Mouse (Mus musculus) limb, embryonic 12.5 days (tissue): ENCODE measurements at regions not wholly inside any gene's neighbourhood (a gene's known extent, or its start where the extent isn't known, plus 50 kb on each side); places are given as distances from the start of the nearest gene placed in this dataset.

Source experiments
- ATAC-seq: fragments of 200-750 bp; cut with Nextera tagmentation; 2 replicates; pipeline ENCODE4 v1.8.0; 2017; ENCODE audit warnings: low read depth, moderate TSS enrichment; ENCODE audit not compliant: insufficient number of reproducible peaks, insufficient read depth, low FRiP score, low TSS enrichment
- H3K27ac ChIP-seq: fragments of 300-500 bp; sonication (generic); 2 replicates; pipeline ENCODE4 v1.5.1; 2016; ENCODE audit warnings: mild to moderate bottlenecking, moderate library complexity
- H3K27me3 ChIP-seq: fragments of 300-500 bp; sonication (generic); 2 replicates; pipeline ENCODE4 v1.6.1; 2016; ENCODE audit warnings: mild to moderate bottlenecking, moderate library complexity
- H3K36me3 ChIP-seq: fragments of 300-500 bp; sonication (generic); 2 replicates; pipeline ENCODE4 v1.6.1; 2016; ENCODE audit warnings: mild to moderate bottlenecking, moderate library complexity
- H3K4me1 ChIP-seq: fragments of 300-500 bp; sonication (generic); replicated peaks from 2 replicates; pipeline ENCODE4 v1.6.1; 2016
- H3K4me2 ChIP-seq: fragments of 300-500 bp; sonication (generic); 2 replicates; pipeline ENCODE4 v1.6.1; 2016; ENCODE audit warnings: mild to moderate bottlenecking, moderate library complexity
- H3K4me3 ChIP-seq: fragments of 300-500 bp; sonication (generic); replicated peaks from 2 replicates; pipeline ENCODE4 v1.5.1; 2016; ENCODE audit warnings: mild to moderate bottlenecking
- H3K9ac ChIP-seq: fragments of 300-500 bp; sonication (generic); replicated peaks from 2 replicates; pipeline ENCODE4 v1.6.1; 2016; ENCODE audit warnings: mild to moderate bottlenecking, moderate library complexity
- H3K9me3 ChIP-seq: fragments of 300-500 bp; sonication (generic); 2 replicates; pipeline ENCODE4 v1.6.1; 2016; ENCODE audit warnings: mild to moderate bottlenecking, moderate library complexity
- WGBS: fragments of 180-500 bp; shearing (Covaris S2); methylation state at CpG from one replicate; pipeline ENCODE4 v1.1.7; 2016; 5-methylcytosine and 5-hydroxymethylcytosine counted together

DNA sequence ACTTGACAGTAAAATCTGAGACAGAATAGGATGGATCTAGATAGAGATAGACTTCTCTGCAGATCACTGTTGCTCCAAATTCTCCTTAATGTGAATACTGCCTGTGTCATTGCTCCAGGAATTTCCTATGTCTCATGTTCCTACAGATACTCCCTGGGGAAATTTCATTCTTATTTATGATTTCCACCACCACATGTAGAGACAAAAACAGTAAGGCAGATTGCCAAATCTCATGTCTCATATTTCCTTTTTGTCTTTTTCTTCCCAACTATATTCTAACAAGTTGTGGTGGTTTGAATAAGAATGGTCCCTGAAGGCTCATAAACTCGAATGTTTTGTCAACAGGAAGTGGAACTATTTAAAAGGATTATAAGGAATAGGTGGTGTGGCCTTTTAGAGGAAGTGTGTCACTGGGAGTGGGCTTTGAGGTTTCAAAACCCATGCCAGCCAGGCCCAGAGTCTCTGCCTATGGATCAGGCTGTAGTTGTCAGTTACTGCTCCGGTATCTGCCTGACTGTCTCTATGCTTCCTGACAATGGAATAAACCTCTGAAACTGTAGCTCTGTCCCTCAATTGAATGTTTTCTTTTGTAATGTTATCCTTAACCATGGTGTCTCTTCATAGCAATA, 234.3 kb upstream of the Tet2 start:
- H3K27ac ChIP-seq, result no peak overlapping the region
- no peaks in the 10 kb centered on the region for H3K36me3 ChIP-seq
- H3K27me3 ChIP-seq, result no peaks in the 10 kb centered on the region
- WGBS, result 78% methylated on average over 2 of the region's 2 CpGs
- H3K4me2 ChIP-seq, result no peak overlapping the region
- H3K9me3 ChIP-seq, result no peaks in the 10 kb centered on the region
- no peaks in the 10 kb centered on the region for H3K4me1 ChIP-seq
- no peak for ATAC-seq
- no peak overlapping the region for H3K9ac ChIP-seq
- H3K4me3 ChIP-seq, result no peak overlapping the region

DNA sequence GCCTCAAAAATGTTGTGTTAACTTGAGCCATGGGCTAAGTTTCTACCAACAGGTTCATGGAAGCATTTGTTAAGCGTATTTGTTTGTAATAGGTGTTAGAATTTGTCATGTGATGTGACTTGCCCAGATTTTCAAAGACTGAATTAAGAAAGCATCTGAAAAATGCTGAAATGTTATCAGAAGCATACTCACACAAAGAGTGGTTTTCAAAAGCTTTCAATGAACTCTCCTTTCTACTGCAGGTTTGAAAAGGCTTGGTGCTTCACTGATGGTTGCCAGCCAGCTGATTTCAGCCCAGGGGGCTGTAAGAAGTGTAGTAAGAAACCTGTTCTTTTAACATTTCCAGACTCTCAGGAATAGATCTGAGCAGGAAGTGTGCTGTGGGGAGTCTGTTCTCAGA, 238.1 kb upstream of the Tet2 start:
- Histone ChIP-seq H3K9me3 (no peaks in the 10 kb centered on the region), H3K27ac (no peak overlapping the region), H3K4me2 (no peak overlapping the region), H3K36me3 (no peaks in the 10 kb centered on the region), H3K27me3 (no peaks in the 10 kb centered on the region), H3K4me3 (no peak overlapping the region), H3K9ac (no peak overlapping the region), H3K4me1 (no peaks in the 10 kb centered on the region)
- ATAC-seq, result no peak
- 88% methylated on average over 1 of the region's 1 CpGs for WGBS

- H3K36me3 ChIP-seq, result no peaks in the 10 kb centered on the region
- no peaks in the 10 kb centered on the region for H3K9me3 ChIP-seq
- 89% methylated on average over 2 of the region's 2 CpGs for WGBS
- no peak overlapping the region for H3K4me2 ChIP-seq
- no peaks in the 10 kb centered on the region for H3K4me1 ChIP-seq
- no peaks in the 10 kb centered on the region for H3K27me3 ChIP-seq
- no peak for ATAC-seq
- no peak overlapping the region for H3K27ac ChIP-seq
- no peak overlapping the region for H3K4me3 ChIP-seq
- H3K9ac ChIP-seq, result no peak overlapping the region
Measured at GRCm38 (mm10) chr3:133791361-133791760, 246.4 kb upstream of the Tet2 start.

DNA sequence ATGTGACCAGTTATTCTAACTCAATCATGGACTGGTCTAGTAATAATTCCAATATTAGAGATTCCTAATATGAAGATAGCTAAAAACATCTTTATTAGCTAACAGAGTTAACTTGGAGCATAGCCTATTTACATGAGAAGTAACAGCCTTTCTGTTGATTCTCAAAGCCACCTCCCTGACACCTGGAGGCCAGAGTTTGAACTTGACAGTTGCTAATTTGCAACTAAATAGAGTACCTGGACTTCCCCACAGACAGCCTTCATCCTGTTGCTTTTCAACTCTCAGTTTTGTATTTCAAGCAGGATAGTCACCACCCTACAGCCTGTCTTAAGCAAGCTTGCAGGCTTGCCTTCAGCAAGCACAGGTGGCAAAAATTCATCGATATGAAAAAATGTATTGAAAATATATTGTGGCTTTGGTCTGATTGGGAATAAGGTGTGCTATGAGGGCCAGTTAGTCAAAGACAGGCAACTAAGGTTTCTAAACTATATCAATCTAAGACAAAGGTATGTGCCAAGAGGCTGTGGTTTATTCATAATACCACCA, 264.1 kb upstream of the Tet2 start:
- Histone ChIP-seq H3K9ac (no peak overlapping the region), H3K9me3 (no peaks in the 10 kb centered on the region), H3K4me1 (no peaks in the 10 kb centered on the region), H3K27ac (no peak overlapping the region), H3K4me2 (no peak overlapping the region), H3K4me3 (no peak overlapping the region), H3K27me3 (no peaks in the 10 kb centered on the region), H3K36me3 (no peaks in the 10 kb centered on the region)
- whole genome bisulfite sequencing, result 84% methylated on average over 1 of the region's 1 CpGs
- no peak for ATAC-seq

DNA sequence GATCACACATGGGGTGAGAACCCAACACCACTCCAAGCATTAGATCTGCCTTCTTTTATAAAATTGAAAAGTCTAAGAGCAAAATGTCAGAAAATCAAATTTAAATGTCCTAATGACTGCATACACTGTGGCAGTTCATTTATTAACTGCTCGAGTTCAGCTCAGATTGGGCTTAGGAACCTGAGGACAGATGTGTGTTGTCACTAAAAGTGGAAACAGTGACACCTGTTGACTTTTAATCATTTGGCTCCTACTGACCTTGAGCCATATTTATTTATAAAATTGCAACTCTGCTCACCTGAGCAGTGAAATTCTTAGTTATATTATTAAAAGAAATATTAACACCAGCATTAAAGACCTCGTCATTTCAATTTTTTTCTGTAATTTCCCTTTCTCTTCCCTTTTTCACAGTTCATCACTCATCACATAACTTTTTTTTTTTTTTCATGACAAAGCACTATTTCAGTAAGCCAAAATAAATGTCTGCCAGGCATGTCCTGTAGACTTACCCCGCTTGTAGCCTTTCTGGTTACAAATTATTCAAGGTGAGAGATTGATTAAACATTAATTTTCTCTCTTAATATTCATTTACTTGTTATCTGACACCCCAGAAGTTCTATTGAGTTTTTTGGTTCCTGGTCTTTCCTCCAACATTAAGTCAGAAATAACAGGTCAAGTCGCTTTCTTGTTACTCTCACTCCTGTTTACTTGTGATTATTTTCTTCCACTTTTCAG, 274.2 kb upstream of the Tet2 start:
- 81% methylated on average over 4 of the region's 4 CpGs for WGBS
- no peak overlapping the region for H3K9ac ChIP-seq
- ATAC-seq, result no peak
- H3K36me3 ChIP-seq, result no peaks in the 10 kb centered on the region
- no peak overlapping the region for H3K4me3 ChIP-seq
- no peaks in the 10 kb centered on the region for H3K4me1 ChIP-seq
- no peak overlapping the region for H3K27ac ChIP-seq
- H3K9me3 ChIP-seq, result no peaks in the 10 kb centered on the region
- H3K27me3 ChIP-seq, result no peaks in the 10 kb centered on the region
- no peak overlapping the region for H3K4me2 ChIP-seq

DNA sequence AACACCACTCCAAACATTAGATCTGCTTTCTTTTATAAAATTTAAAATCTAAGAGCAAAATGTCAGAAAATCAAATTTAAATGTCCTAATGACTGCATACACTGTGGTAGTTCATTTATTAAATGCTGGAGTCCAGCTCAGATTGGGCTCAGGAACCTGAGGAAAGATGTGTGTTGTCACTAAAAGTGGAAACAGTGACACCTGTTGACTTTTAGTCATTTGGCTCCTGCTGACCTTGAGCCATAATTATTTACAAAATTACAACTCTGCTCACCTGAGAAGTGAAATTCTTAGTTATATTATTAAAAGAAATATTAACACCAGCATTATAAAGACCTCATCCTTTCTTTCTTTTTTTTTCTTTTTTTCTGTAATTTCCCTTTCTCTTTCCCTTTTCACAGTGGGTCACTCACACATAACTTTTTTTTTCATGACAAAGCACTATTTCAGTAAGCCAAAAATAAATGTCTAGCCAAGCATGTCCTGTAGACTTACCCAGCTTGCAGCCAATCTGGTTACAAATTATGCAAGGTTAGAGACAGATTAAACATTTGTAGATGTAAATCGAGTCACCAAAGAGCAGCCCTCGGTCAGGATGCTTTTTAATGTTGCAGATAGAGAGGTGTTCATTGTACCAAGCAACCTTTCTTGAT, 288.9 kb upstream of the Tet2 start:
- Histone ChIP-seq H3K27me3 (no peaks in the 10 kb centered on the region), H3K9me3 (no peaks in the 10 kb centered on the region), H3K9ac (no peak overlapping the region), H3K4me2 (no peak overlapping the region), H3K36me3 (no peaks in the 10 kb centered on the region), H3K27ac (no peak overlapping the region), H3K4me1 (no peaks in the 10 kb centered on the region), H3K4me3 (no peak overlapping the region)
- no peak for ATAC-seq
- 88% methylated on average over 2 of the region's 2 CpGs for WGBS

- Histone ChIP-seq H3K4me3 (no peak overlapping the region), H3K27me3 (no peaks in the 10 kb centered on the region), H3K4me1 (no peaks in the 10 kb centered on the region), H3K9me3 (no peaks in the 10 kb centered on the region), H3K9ac (no peak overlapping the region), H3K36me3 (no peaks in the 10 kb centered on the region), H3K27ac (no peak overlapping the region), H3K4me2 (no peak overlapping the region)
- no peak for ATAC-seq
- WGBS, result 78% methylated on average over 3 of the region's 3 CpGs
Measured at GRCm38 (mm10) chr3:133834459-133834858, 289.5 kb upstream of the Tet2 start.

DNA sequence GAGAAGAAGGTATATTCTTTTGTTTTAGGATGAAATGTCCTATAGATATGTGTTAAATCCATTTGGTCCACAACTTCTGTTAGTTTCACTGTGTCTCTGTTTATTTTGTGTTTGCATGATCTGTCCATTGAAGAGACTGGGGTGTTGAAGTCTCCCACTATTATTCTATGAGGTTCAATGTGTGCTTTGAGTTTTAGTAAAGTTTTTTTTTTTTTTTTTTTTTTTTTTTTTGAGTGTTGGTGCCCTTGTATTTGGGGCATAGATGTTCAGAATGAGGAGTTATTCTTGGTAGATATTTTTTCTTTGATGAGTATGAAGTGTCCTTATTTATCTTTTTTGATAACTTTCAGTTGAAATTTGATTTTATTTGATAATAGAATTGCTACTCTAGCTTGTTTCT, 301.4 kb upstream of the Tet2 start:
- Histone ChIP-seq H3K27me3 (no peaks in the 10 kb centered on the region), H3K4me2 (no peak overlapping the region), H3K36me3 (no peaks in the 10 kb centered on the region), H3K4me3 (no peak overlapping the region), H3K9me3 (no peaks in the 10 kb centered on the region), H3K27ac (no peak overlapping the region), H3K9ac (no peak overlapping the region), H3K4me1 (no peaks in the 10 kb centered on the region)
- no peak for ATAC-seq

- H3K27me3 ChIP-seq, result no peaks in the 10 kb centered on the region
- H3K9ac ChIP-seq, result no peak overlapping the region
- no peak for ATAC-seq
- no peak overlapping the region for H3K4me3 ChIP-seq
- H3K9me3 ChIP-seq, result no peaks in the 10 kb centered on the region
- peaks cover 14% of the 10 kb centered on the region for H3K4me1 ChIP-seq
- H3K4me2 ChIP-seq, result no peak overlapping the region
- no peak overlapping the region for H3K27ac ChIP-seq
- no peaks in the 10 kb centered on the region for H3K36me3 ChIP-seq
- WGBS, result 89% methylated on average over 2 of the region's 2 CpGs
Measured at GRCm38 (mm10) chr3:133874383-133874782, 329.4 kb upstream of the Tet2 start.

DNA sequence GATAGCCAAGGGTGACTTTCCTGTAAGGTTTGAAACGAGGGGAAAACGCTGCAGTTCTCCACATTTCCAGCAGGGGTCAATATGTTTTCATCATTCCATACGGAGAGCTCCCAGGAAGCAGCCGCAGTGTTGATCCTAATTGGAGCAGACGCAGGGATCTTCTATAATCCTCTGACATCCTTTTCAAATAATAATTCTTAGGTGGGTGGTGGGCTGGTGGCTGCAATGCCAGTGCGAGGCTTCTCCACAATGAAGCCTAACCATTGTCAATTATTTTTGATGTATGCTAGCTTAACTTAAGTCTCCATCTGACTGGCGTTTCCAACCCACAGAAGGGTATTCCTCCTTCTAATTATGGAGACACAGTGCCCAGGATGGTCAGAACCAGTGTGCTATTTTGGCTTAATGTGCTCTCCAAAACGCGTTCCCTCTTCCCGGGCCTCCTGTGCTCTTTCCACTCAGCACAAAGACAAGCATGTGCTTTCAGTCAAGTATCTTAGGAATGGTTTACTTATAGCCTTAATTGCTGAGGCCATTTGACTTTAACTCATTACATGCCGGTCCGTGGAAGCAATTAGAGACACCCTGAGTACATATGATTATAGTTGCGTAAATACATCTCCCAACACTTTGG, 331.6 kb upstream of the Tet2 start:
- no peaks in the 10 kb centered on the region for H3K27me3 ChIP-seq
- H3K9me3 ChIP-seq, result no peaks in the 10 kb centered on the region
- peak overlapping the region; percentile 55 for H3K4me2 ChIP-seq
- no peak overlapping the region for H3K9ac ChIP-seq
- peak; percentile 56 for ATAC-seq
- WGBS, result 5% methylated on average over 13 of the region's 13 CpGs
- H3K4me3 ChIP-seq, result peak overlapping the region; percentile 24
- H3K27ac ChIP-seq, result peak overlapping the region; percentile 67; the same call in 1 of the 2 replicates
- H3K36me3 ChIP-seq, result no peaks in the 10 kb centered on the region
- peaks cover 29% of the 10 kb centered on the region for H3K4me1 ChIP-seq

DNA sequence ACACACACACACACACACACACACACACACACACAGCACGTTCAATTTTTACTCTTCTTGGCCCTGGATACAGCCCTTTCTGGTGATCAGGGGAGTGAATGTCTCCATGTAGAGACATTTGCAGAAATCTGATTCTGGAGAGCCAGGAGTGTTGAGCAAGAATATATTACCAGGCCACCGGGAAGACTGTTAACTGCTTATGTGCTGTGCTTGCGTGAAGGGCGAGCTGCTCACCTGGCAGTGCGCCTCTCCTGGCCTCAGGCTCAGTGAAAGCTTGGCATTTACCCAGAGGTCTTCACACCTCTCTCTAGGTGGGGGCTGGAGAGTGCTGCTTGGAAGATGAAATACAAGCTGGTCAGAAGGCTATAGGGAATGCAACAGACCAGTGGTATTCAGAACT, 332.4 kb upstream of the Tet2 start:
- Histone ChIP-seq H3K4me2 (peak overlapping the region; percentile 55), H3K27me3 (no peaks in the 10 kb centered on the region), H3K27ac (peak overlapping the region; percentile 67), H3K4me1 (peaks cover 29% of the 10 kb centered on the region), H3K36me3 (no peaks in the 10 kb centered on the region), H3K9ac (no peak overlapping the region), H3K4me3 (no peak overlapping the region), H3K9me3 (no peaks in the 10 kb centered on the region)
- ATAC-seq, result peak; percentile 60; the same call in 1 of the 2 replicates
- 9% methylated on average over 5 of the region's 5 CpGs for WGBS
